Mouse (Mus musculus) CH12.LX (cell line): Measurements from ENCODE around the gene Cd81. TPM values are rescaled to one million over a fixed set of nuclear protein-coding genes. Genes with fewer than 3 reads are reported as not detected.
A peak's percentile ranks its signal among the peaks of the same experiment; 100 is the strongest.

Experiments used
- DNase-seq: peaks from one replicate; pipeline ENCODE4 v3.0.0-alpha.2; 2013; ENCODE audit errors: extremely low read depth
- H3K27ac ChIP-seq: 2 replicates; pipeline ENCODE4 v1.5.1; 2012; ENCODE audit warnings: low read depth, mild to moderate bottlenecking, control low read depth, moderate library complexity; ENCODE audit not compliant: insufficient read depth
- H3K27me3 ChIP-seq: replicated peaks from 2 replicates; pipeline ENCODE3; 2012; ENCODE audit warnings: inconsistent platforms
- H3K36me3 ChIP-seq, 2 experiments: replicated peaks in 1 of 2; 2 replicates each; pipeline versions ENCODE3 to v1.6.1; 2012; ENCODE audit warnings: inconsistent platforms in 1 of 2, low read length in 1 of 2, mild to moderate bottlenecking in 1 of 2, mixed read lengths in 1 of 2, moderate library complexity in 1 of 2; ENCODE audit not compliant: control insufficient read depth in 1 of 2, insufficient read depth in 1 of 2
- H3K4me1 ChIP-seq, 2 experiments: 2 replicates each; pipeline ENCODE4 v1.6.1; 2012; ENCODE audit warnings: inconsistent platforms in 1 of 2, moderate library complexity in 1 of 2; ENCODE audit not compliant: insufficient read depth in 2 of 2, control insufficient read depth in 1 of 2
- H3K4me2 ChIP-seq: 2 replicates; pipeline ENCODE4 v1.6.1; 2012; ENCODE audit warnings: low read depth, mild to moderate bottlenecking, control low read depth; ENCODE audit not compliant: poor library complexity, insufficient read depth, severe bottlenecking
- H3K4me3 ChIP-seq, 3 experiments: fragments of 150-350 bp in 1 of 3; sonication (generic) in 1 of 3; replicated peaks in 1 of 3; 2 replicates each; pipeline versions ENCODE3 to v1.5.1; 2011 to 2012; ENCODE audit warnings: low read depth in 2 of 3, low read length in 2 of 3, mild to moderate bottlenecking in 2 of 3, moderate library complexity in 2 of 3, control low read depth in 1 of 3, improper control_type of control experiment in 1 of 3, inconsistent platforms in 1 of 3, mixed read lengths in 1 of 3; ENCODE audit not compliant: poor library complexity in 1 of 3
- H3K79me2 ChIP-seq: replicated peaks from 2 replicates; pipeline ENCODE4 v1.6.1; 2012; ENCODE audit warnings: mild to moderate bottlenecking, moderate library complexity; ENCODE audit not compliant: control insufficient read depth, poor library complexity, insufficient read depth, severe bottlenecking; ENCODE audit errors: extremely low read depth
- H3K9ac ChIP-seq: 2 replicates; pipeline ENCODE4 v1.6.1; 2012; ENCODE audit warnings: low read depth, mild to moderate bottlenecking, control low read depth, moderate library complexity; ENCODE audit not compliant: insufficient read depth
- H3K9me3 ChIP-seq: replicated peaks from 2 replicates; pipeline ENCODE3; 2012; ENCODE audit warnings: low read length, inconsistent platforms, mixed read lengths
- BHLHE40 ChIP-seq: IDR thresholded peaks from 2 replicates; pipeline ENCODE4 v1.6.1; 2011; ENCODE audit warnings: mild to moderate bottlenecking, low read depth, low read length, improper control_type of control experiment
- CHD2 ChIP-seq: IDR thresholded peaks from 2 replicates; pipeline ENCODE4 v1.6.1; 2011; ENCODE audit warnings: low read length, improper control_type of control experiment
- EP300 ChIP-seq: IDR thresholded peaks from 2 replicates; pipeline ENCODE4 v1.6.1; 2011; ENCODE audit warnings: low read length, improper control_type of control experiment
- ETS1 ChIP-seq: conservative IDR thresholded peaks from 2 replicates; pipeline ENCODE4 v1.6.1; 2012; ENCODE audit warnings: low read depth, mild to moderate bottlenecking, inconsistent platforms, low read length, improper control_type of control experiment, moderate library complexity
- IRF4 ChIP-seq: IDR thresholded peaks from 2 replicates; pipeline ENCODE4 v1.6.1; 2014; ENCODE audit warnings: low read depth, mild to moderate bottlenecking, inconsistent platforms, low read length, improper control_type of control experiment
- JUN ChIP-seq: IDR thresholded peaks from 2 replicates; pipeline ENCODE4 v1.6.1; 2011; ENCODE audit warnings: low read depth, mild to moderate bottlenecking, low read length, improper control_type of control experiment, moderate library complexity; ENCODE audit not compliant: insufficient read depth
- JUND ChIP-seq: conservative IDR thresholded peaks from 2 replicates; pipeline ENCODE4 v1.6.1; 2011; ENCODE audit warnings: low read depth, low read length, improper control_type of control experiment
- KAT2A ChIP-seq: IDR thresholded peaks from 2 replicates; pipeline ENCODE4 v1.6.1; 2012; ENCODE audit warnings: low read length, improper control_type of control experiment, inconsistent platforms; ENCODE audit not compliant: insufficient replicate concordance
- MAFK ChIP-seq: IDR thresholded peaks from 2 replicates; pipeline ENCODE4 v1.6.1; 2011; ENCODE audit warnings: low read length, improper control_type of control experiment; ENCODE audit not compliant: insufficient replicate concordance
- MAZ ChIP-seq: IDR thresholded peaks from 2 replicates; pipeline ENCODE4 v1.6.1; 2012; ENCODE audit warnings: low read depth, mild to moderate bottlenecking, inconsistent platforms, low read length, improper control_type of control experiment, moderate library complexity
- MEF2A ChIP-seq: IDR thresholded peaks from 2 replicates; pipeline ENCODE4 v1.6.1; 2014; ENCODE audit warnings: low read depth, mild to moderate bottlenecking, inconsistent platforms, low read length, improper control_type of control experiment, borderline replicate concordance
- MYC ChIP-seq: IDR thresholded peaks from 2 replicates; pipeline ENCODE4 v1.6.1; 2011; ENCODE audit warnings: low read depth, mild to moderate bottlenecking, improper control_type of control experiment, low read length
- NRF1 ChIP-seq: IDR thresholded peaks from 2 replicates; pipeline ENCODE4 v1.6.1; 2014; ENCODE audit warnings: low read depth, mild to moderate bottlenecking, inconsistent platforms, low read length, improper control_type of control experiment, moderate library complexity
- POLR2A ChIP-seq: IDR thresholded peaks from 2 replicates; pipeline ENCODE4 v1.6.1; 2011; ENCODE audit warnings: low read depth, mild to moderate bottlenecking, improper control_type of control experiment, low read length
- RAD21 ChIP-seq: IDR thresholded peaks from 2 replicates; pipeline ENCODE4 v1.6.1; 2011; ENCODE audit warnings: low read depth, mild to moderate bottlenecking, low read length, improper control_type of control experiment, moderate library complexity
- RCOR1 ChIP-seq: conservative IDR thresholded peaks from 2 replicates; pipeline ENCODE4 v1.6.1; 2012; ENCODE audit warnings: low read depth, mild to moderate bottlenecking, inconsistent platforms, low read length, improper control_type of control experiment
- SMC3 ChIP-seq: IDR thresholded peaks from 2 replicates; pipeline ENCODE4 v1.6.1; 2011; ENCODE audit warnings: low read depth, low read length, improper control_type of control experiment
- TBP ChIP-seq: conservative IDR thresholded peaks from 2 replicates; pipeline ENCODE4 v1.6.1; 2011; ENCODE audit warnings: low read depth, low read length, improper control_type of control experiment
- TCF12 ChIP-seq: IDR thresholded peaks from 2 replicates; pipeline ENCODE4 v1.6.1; 2014; ENCODE audit warnings: low read depth, mild to moderate bottlenecking, inconsistent platforms, low read length, improper control_type of control experiment
- UBTF ChIP-seq: IDR thresholded peaks from 2 replicates; pipeline ENCODE4 v1.6.1; 2012; ENCODE audit warnings: low read depth, mild to moderate bottlenecking, inconsistent platforms, low read length, improper control_type of control experiment, moderate library complexity
- USF1 ChIP-seq: IDR thresholded peaks from 2 replicates; pipeline ENCODE4 v1.6.1; 2014; ENCODE audit warnings: low read depth, mild to moderate bottlenecking, inconsistent platforms, low read length, improper control_type of control experiment
- ZKSCAN1 ChIP-seq: IDR thresholded peaks from 2 replicates; pipeline ENCODE4 v1.6.1; 2012; ENCODE audit warnings: low read depth, inconsistent platforms, low read length, improper control_type of control experiment, borderline replicate concordance
- dilution Hi-C: fragments of 300-500 bp; cut with MboI; formaldehyde crosslinking; loops from 2 replicates; pipeline ENCODE4 v1.14.3; 2020; ENCODE audit warnings: low sequenced_read_pairs; ENCODE audit not compliant: extremely low pct_unique_long_range_greater_than_20kb, extremely low pct_ligation_motif_present
- in situ Hi-C: fragments of 300-500 bp; cut with MboI; formaldehyde crosslinking; loops from 3 replicates; pipeline ENCODE4 v1.14.3; 2019; ENCODE audit warnings: low sequenced_read_pairs, low pct_ligation_motif_present, low pct_unique_long_range_greater_than_20kb, mixed read lengths
- polyA plus RNA-seq: library from polyadenylated mRNA; unstranded; fragments of >175 nt; gene quantifications from 2 replicates; pipeline ENCODE4 v1.2.1, GENCODE M21; 2012; ENCODE audit warnings: low read depth; ENCODE audit not compliant: insufficient read length
- total RNA-seq, 2 experiments: library from RNA; depleted of rRNA; stranded (reverse); fragments of 300-350 nt in 1 of 2; fragments of >200 nt in 1 of 2; gene quantifications; 2 replicates each; pipeline ENCODE4 v1.2.3; 2012 to 2014

Cd81 gene
- total and polyA plus RNA-seq, 3 experiments: 318 to 352 (median 327) TPM

GRCm38 (mm10) chr7:143020764-143021163 lies 31.8 kb upstream of the Cd81 start:
- peak overlapping the region; percentile 92 for H3K27ac ChIP-seq
- peak overlapping the region; percentile 27; the same call in 1 of the 2 replicates for H3K4me2 ChIP-seq
- H3K9ac ChIP-seq: peak overlapping the region; percentile 19; the same call in 1 of the 2 replicates
- peaks cover 13% of the 10 kb centered on the region for H3K9me3 ChIP-seq
- peaks cover 3 to 38% of the 10 kb centered on the region in 2 experiments for H3K36me3 ChIP-seq
- no peak overlapping the region for H3K4me3 ChIP-seq
- TF ChIP-seq BHLHE40 (peak; percentile 57), MAFK (peak; percentile 97), UBTF (no peak), CHD2 (peak; percentile 64), JUN (peak; percentile 89), TBP (0 out of 2 replicates have a peak, but pooled peaks have one; percentile 16), USF1 (no peak), JUND (peak; percentile 84), MYC (peak; percentile 67), RCOR1 (peak; percentile 67; the same call in 1 of the 2 replicates), IRF4 (peak; percentile 96), ETS1 (peak; percentile 86), EP300 (peak; percentile 92), POLR2A (0 out of 2 replicates have a peak, but pooled peaks have one; percentile 29), MAZ (peak; percentile 95), RAD21 (no peak; the same call in 1 of the 2 replicates), NRF1 (no peak), ZKSCAN1 (no peak), TCF12 (peak; percentile 86), KAT2A (no peak), MEF2A (peak; percentile 72; the same call in 1 of the 2 replicates), SMC3 (0 out of 2 replicates have a peak, but pooled peaks have one; percentile 6)
- peaks cover 37 to 81% of the 10 kb centered on the region in 2 experiments for H3K4me1 ChIP-seq
- no peaks in the 10 kb centered on the region for H3K79me2 ChIP-seq
- in situ Hi-C loops (loop anchor here (25.0 kb wide), 1 partner anchor 558 kb away; the partner anchor contains the start of gene Lsp1), dilution Hi-C loops (no loop called here)
- DNase-seq: peak; percentile 83
- no peaks in the 10 kb centered on the region for H3K27me3 ChIP-seq
